Mouse (Mus musculus) retina, embryonic 14.5 days (tissue): ENCODE results near the gene Smarcc2.
"Not testable (repeated sequence)": the region's sequence is repeated elsewhere in the genome, so short reads cannot be mapped to it uniquely, and the experiment has no call there.

Source experiments
- DNase-seq: peaks from one replicate; pipeline ENCODE4 v3.0.0-alpha.2; 2015; ENCODE audit warnings: low spot score

The Smarcc2 gene

DNA sequence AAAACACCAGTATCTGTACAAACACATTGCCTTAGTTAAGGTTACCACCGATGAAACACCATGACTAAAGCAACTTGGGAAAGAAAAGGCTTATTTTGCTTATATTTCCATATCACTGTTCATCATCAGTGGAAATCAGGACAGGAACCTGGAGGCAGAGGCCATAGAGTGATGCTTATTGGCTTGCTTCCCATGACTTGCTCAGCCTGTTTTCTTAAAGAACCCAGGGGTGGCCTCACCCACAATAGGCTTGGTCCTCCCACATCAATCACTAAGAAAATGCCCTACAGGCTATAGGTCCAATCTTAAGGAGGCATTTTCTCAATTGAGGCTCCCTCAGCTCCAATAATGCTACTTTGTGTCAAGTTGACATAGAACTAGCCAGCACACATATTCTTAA is 16.3 kb upstream of the Smarcc2 start:
- DNase-seq, result no peak

DNA sequence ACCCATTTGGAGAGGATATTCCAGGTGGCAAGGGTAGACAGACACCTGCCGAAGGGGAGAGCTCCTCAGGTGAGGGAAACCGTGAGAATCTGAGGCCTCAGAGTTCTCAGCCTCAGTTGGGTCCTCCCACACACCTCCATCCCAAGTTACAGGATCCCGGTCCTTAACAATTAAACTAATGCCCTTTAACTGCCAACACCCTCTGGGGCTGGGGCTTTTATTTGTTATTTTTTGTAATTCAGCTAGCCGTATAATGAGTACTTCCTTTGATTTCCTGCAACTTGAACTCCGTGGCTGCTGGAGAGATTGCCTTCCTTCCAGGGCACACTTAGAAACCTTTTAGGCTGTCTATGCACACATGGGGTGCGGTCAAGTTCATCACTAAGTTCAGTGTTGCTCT is 14.7 kb upstream of the Smarcc2 start:
- DNase-seq, result no peak

DNA sequence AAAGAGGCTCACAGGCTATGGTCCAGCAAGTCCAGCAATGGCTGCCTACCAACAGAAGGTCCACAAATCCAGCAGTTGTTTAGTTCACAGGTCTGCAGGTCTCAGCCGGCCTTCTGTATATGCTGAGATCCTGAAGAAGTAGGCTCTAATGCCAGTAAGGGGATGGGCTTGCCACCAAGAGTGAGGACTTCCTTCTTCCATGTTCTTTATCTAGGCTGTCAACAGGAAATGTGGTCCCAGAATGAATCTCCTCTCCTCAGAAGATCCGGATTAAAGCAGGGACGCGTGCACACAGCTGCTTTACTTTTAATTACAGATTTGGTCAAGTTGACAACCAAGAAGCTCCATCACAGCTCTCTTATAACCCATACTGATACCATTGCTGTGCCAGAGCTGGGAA is 13.6 kb upstream of the Smarcc2 start:
- DNase-seq, result no peak

DNA sequence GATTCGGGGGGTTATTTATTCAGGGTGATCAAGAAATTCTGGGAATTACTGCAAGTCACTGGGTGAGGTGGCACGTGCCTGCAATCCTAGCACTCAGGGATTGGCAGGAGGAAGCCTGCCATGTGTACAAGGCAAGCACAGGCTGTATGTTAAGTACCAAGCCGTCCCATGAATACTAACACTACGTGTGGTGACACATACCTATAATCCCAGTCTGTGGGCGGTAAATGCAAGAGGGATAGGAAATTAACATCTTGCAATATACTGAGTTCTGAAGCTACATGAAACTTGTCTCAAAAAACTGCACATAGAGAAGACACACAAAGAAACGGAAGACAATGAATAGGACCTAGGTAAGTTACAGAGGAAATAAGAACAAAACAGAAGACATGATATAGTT is 8.0 kb upstream of the Smarcc2 start:
- DNase-seq, result no peak

DNA sequence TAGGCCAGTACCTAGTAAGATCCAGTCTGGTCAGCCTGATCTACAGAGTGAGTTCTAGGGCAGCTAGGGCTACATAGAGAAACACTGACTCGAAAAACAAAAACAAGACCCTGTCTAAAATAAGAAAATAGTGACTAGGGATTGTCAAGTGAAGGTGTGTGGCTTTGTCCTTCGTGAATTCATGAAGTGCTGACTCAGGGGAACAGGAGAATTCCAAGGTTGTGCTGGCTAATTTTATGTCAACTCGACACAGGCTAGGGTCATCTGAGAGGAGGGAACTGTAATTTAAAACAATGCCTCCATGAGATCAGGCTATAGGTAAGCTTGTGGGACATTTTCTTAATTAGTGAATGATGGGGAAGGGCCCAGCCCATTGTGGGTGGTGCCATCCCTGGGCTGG is 4.6 kb upstream of the Smarcc2 start:
- no peak for DNase-seq

DNA sequence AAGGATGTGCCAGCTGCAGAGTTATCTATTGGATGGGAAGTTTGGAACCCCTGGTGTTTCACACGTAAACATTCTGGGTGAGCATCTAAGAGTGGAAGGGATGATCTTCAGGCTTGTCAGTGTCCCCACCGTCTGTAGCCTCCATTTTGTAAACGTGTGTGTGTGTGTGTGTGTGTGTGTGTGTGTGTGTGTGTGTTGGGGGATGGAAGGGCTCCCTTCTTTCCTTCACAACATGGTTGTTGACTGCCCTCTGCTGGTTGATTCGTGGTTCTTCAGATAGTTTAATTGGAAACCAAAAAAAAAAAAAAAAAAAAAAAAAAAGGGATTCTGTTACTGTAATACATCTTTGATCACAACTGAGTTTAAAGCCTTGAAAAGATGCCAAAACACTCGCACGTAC is 3.8 kb upstream of the Smarcc2 start:
- peak; percentile 93 for DNase-seq

DNA sequence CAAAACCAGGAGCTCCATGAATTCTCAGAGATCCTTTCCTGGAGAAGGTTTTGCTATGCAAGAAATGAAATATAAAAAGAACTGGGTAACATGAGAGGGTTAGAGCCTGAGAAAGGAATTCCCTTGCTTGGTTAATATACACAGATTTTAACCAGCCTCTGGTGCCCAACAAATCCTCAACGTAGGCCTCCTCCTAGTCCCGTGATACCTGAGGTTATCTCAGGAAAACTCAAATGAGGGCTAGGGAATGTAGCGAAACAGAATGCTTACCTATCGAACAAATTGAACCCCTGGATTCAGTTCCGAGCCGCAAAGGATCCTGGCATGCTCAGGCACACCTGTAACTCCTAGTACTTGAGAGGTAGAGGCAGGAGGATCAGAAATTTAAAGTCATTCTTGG is 1.4 kb upstream of the Smarcc2 start:
- no peak for DNase-seq

DNA sequence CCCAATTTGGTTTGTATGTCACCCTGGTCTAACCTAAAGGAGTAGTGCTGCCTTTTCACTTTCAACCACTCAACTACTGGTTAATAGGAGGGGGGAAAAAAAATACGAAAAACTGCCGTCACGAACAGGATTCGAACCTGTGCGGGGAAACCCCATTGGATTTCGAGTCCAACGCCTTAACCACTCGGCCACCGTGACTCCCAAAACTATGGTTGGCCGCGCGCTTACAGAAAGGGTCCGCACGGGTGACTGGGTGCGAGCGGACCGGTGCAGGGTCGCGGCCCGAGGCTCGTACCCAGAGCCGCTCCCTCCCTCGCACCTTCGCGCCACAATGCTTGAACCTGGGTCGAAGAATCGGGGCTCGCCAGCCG is 715 bp upstream of the Smarcc2 start:
- peak; percentile 93 for DNase-seq

DNA sequence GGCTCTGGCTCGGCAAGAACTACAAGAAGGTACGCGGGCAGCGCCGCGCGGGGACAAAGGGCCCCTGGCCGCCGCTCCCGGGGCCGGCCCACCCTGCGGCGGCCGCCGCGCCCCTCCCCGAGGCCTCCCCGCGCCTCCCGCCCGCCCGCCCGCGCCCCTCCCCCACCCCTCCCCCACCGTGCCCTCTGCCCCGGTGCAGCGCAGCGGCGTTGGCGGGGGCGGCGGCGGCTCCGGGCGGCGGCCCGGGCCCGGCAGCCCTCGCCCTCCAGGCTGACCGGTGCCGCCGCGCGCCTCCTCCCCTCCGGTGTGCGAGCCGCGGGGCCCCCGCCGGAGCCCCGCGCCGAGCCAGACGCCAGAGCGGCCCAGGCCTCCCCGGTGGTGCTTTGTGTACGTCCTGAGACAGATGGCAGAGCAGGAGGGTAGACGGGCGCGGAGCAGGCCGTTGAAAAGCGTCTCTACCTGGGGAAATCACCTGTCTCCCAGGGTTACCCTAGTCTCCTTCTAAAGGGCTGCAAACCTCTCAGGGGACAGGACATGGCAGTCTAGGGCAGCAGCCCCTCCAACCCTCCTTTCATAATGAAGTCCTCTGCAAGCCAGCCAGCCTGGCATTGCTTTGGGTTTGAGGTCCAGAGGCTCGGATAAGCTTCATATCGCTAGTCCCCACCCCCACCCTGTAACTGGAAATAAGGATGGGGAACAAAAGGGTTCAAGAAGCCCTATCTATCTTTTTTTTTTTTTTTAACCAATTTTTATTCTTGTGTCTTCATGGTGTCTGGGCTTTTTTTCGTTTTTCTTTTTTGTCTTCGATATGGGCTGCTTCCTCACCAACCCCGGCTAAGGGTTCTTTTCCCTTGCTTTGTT is 591 bp downstream of the Smarcc2 start:
- DNase-seq, result peak; percentile 48

DNA sequence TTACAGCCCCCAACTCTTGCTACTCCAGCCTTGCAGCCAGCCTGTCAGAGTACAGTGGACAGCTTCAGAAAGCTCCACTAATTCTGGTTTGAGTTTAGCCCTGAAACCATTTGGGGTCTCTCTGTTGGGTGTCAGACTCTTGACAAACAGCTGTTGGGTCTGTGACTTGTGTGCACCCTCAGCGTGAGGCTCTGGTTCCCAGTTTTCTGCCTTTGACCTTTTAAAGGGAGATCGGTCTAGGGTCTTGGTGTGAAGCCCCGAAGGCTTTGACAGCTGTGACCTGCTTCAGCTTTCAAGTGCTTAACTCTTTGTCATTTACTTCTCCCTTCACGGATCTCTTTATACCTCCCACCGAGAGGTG is 1.2 kb downstream of the Smarcc2 start:
- DNase-seq, result peak; percentile 39

DNA sequence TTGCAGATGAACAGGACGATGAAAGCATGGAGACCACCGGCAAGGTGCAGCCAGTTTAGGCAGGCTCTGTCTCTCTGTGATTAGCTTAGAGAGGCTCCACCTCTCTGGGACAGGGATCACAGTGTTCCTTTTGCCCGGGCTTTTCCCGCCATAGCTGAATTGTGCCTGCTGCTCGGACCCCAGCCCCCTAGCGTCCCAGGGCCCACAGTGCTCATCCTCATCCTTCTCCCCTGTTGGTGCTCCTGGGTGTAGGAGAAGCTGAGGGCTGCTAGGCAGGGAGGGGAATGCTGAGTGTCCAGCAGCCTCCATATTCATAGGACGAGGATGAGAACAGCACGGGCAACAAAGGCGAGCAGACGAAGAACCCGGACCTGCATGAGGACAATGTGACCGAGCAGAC is 15.3 kb downstream of the Smarcc2 start:
- no peak for DNase-seq

DNA sequence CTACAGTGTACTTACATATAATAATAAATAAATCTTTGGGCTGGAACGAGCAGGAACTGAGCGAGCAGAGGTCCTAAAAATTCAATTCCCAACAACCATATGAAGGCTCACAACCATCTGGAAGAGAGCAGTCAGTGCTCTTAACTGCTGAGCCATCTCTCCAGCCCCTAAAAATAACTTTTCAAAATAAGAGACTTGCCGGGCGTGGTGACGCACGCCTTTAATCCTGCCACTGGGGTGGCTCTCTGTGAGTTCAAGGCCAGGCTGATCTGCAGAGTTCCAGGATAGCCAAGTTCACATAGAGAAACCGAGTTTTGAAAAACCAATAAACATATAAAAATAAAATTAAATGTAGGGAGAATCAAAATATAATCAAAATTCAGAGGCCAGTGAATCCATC is 27.3 kb downstream of the Smarcc2 start:
- DNase-seq, result no peak

DNA sequence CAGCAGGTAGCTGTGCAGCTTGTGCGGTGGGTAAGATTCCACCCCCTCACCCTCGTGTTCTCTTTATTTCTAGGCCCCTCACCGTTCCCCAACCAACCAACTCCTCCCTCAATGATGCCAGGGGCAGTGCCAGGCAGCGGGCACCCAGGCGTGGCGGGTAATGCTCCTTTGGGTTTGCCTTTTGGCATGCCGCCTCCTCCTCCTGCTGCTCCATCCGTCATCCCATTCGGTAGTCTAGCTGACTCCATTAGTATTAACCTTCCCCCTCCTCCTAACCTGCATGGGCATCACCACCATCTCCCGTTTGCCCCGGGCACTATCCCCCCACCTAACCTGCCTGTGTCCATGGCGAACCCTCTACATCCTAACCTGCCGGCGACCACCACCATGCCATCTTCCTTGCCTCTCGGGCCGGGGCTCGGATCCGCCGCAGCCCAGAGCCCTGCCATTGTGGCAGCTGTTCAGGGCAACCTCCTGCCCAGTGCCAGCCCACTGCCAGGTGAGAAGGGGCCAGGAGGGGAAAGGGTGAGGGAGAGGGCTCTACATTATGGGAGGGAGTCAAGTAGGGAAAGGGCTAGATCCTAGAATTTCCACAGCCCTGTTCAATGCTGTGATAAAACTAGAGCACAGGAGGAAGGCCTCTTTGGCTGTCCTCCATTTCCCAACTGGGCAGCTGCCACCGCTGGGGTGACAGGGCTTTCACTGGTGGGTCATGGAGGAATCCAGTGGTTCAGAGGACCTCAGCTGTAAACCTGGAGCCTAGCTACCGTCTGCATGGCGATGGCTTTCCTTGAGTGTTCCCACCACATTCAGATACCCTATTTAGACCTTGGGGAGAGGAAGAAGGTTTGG is 29.0 kb downstream of the Smarcc2 start:
- DNase-seq, result no peak

DNA sequence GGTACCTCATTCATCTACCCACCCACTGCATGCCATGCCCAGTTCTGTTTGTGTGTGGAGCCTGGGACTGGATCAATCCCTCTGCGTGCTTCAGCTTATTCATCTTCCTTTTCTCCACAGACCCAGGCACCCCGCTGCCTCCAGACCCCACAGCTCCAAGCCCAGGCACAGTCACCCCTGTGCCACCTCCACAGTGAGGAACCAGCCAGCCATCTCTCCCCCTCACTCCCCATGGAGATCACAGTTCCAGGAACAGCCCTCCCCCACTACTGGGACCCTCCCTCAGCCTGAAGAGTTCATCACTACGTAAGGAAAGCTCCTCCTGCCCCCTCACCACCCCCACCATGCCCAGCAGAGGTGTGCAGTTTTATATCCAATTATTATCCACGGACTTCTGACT is 29.7 kb downstream of the Smarcc2 start:
- DNase-seq, result no peak

DNA sequence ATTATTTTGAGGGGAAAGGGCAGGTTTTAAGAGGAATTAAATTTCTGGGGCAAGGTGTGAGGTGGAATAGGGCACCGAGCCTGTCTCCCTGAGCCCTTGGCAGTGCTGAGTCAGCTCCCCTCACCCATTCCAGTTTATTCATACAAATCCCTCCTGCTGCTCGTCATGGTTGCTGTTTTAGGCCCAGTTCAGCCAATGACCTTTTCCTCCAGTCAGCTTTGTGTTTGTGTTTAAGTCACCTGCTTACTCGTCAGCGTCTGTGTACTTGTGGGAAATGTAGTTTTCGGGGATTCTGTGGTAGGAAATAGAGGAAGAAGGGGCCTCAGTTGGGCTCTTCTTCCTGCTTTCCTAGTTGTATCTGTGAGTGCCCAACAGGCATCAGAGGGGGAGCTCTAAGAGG is 30.3 kb downstream of the Smarcc2 start:
- DNase-seq, result no peak

DNA sequence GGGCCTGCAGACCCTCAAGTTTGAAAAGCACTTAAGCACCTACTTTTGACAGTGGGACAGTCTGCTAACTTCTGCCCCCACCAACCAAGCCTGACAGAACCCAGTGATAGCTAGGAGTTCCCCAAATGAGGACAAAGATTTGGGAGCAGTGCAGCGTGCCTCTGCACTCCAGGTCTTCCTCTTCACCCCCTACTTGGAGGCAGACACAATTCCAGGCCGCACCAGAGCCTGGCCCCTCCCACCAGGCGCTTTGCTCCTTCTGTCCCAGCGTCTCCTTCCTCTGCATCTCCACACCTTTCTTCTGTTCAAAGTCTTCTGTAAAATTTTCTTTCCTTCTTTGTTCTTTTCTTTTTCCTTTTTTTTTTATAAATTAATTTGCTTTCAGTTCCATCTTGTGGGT is 30.7 kb downstream of the Smarcc2 start:
- DNase-seq, result no peak

DNA sequence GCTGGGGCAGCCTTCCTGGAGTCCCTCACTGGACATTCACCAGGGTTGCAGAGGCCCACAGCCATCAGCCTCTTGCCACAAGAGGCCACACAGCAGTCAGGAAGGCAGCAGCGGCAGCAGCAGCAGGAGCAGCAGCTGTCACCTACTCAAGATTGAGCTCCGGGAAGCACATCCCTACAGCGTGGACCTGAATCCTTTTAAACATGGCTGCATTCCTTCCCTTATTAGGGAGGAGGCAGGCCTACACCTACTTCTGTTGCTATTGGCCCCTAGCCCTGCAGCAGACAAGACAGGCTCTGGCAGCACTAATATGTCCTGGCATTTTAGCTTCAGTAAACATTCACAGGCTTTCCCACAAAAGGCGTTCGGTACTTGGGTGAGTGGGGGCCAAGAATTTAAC is 31.2 kb downstream of the Smarcc2 start:
- no peak for DNase-seq

DNA sequence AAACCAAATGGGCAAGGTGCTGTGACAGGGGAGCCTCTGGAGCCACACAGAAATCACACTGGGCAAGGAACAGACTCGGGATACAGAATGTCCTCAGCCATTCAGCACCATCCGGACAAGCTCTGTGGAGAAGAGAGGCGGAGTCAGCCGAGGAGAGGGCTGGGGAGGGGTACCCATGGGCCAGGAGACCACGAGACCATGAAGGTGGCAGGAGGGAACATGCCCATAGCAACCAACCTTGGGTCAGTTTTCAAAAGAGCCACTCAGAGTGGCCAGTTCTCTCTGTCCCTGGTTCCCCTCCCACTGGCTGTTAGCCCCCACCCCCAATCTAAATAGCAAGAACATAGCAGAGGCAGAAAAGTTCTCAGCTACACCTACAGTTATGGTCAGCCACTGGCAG is 31.9 kb downstream of the Smarcc2 start:
- DNase-seq, result no peak

DNA sequence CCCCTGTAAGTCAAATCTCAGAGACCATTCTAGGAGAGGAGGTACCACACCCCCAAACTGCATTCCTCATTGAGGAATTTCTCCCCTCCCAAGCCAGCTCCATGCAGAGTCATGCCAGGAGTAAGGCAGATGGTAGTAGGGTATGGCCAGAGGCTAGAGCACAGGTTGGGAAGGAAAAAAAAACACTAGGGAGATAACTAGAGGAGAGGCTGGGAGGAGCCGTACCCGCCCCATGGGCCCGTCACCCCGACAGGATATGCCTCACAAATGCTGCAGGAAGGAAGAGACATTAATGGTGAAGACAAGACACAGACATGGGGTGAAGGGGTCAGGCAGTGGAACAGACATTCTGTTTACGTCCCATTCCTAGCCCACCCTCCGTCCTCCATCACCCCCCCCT is 32.4 kb downstream of the Smarcc2 start:
- DNase-seq, result no peak

DNA sequence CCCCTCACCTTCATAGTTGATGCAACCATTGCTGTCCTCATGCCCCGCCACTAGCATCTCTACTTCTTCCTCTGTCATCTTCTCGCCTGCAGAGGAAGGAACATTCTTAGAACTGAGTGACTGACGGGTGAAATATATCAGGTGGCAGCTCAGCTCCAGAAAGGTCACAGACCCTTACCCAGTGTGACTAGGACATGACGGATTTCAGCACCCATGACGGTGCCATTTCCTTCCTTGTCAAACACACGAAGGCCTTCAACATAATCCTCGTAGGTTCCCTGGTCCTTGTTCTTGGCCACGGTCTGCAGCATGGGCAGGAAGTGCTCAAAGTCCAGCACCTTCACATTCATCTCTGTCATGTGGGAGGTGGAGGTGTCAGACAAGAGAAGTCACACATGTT is 33.0 kb downstream of the Smarcc2 start:
- not testable (repeated sequence) for DNase-seq

DNA sequence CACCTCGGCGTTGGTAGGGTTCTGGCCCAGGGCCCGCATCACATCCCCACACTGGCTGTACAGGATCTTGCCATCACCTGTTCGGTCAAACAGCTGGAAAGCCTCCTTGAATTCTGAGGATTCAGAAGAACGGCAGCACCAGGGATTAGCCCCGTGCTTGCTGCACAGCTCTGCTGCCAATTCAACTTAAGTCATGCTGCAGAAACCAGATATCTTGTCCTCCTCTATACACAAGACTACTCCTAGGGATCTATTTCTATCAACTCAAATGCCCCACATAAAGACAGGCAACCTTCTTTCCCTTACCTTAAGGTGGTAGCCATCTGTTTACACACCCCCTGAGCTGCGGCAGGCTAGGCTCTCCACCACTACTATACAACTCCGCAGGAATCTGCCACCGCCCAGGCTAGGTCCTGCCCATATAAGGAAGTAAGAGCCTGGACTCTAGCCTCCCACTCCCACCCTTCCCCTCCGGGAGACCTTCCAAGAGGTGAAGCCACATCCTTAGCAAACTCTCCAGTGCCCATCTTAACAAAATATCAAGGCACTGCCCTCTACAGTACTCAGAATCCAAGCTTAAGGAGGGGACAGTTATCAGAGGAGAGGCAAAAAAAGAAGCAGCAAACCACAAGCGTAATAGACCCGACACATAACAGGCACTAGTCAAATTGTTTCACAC is 33.7 kb downstream of the Smarcc2 start:
- peak; percentile 61 for DNase-seq

DNA sequence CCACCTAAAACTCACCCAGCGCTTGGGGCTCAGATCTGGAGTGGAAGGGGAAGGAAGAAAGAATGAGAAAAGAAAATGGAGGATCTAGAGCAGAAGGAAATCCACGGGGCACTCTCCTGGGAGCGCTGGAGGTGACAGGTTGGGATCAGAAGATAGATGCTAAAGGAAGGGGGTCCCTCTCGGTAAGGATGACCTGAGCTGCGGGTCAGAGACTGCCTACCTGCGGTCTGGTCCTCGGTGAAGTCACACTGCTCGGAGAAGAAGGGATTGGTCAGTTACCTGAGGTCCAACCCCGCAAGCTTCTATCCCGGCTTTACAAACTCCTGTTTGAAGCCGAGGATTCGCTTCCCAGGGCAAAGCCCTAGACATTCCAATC is 34.3 kb downstream of the Smarcc2 start:
- DNase-seq, result no peak
